Mouse (Mus musculus): ENCODE results near the gene Hspg2.

DNA sequence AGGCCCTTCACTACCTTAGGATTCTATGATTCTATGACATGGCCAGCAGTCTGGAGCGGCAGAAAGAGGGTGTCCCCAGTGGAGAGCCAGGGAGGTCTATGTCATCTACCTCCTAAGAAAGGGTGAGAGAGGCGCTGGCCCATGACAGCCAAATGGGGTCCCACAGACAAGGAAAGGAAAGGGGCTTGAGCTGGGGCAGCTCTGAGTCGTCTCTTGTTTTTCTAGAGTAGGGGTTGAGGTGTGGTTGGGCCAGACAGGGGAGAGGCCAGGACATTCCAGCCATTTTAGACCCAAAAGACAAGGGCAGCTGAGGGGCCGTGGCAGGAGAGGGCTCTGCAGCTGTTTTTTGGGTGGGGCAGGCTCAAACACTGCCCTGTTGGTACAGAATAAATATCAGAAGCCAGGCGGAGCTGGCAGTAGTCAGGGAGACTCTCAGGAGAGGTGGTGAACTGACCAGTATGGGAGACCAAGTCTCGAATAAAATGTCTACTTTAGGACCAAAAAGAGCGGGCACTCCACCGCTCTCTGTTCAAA is 15.3 kb upstream of the Hspg2 start, which contains the start of gene 1700013G24Rik:
- TF ChIP-seq CHD2 (IDR thresholded peaks at IDR 0.05; ENCODE audit: low read depth, low read length) (no peak), ZNF384 (IDR thresholded peaks at IDR 0.05; ENCODE audit: low read depth, low read length) (no peak), HCFC1 (IDR thresholded peaks at IDR 0.05; ENCODE audit: borderline replicate concordance, insufficient read depth, low read length) (no peak)

Measured in ES-E14 (cell line).